ENCODE assay signal across 7 mouse cellular contexts in the genomic region with DNA sequence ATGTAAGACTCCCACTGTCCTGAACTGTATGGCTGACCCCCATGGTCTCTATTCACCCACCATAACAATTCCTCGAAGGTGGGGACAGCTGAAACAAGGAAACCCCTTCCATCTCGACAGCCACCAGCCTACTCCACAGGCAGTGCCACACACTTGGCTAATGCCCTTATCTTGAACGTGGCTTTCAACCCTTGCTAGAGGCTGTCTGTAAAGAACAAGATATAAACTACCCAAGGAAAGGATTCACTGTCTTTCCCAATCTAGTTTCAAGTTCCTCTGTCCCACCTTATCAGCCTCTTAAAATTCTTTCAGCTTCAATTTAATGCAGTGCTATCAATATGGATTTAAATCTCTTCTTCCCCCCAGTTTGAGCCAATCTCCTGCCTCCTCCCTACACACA. TPM values are rescaled to one million over a fixed set of nuclear protein-coding genes. Genes with fewer than 3 reads are reported as not detected.
A peak's percentile ranks its signal among the peaks of the same experiment; 100 is the strongest.
DNase-seq lines count a peak whose midpoint lies in the region; ATAC-seq lines count a peak whose summit lies in the region.

No protein-coding gene starts in this region.

- WGBS in lung, embryonic 15.5 days, result 29% methylated on average over 3 of the region's 3 CpGs
- WGBS in forebrain, embryonic 13.5 days, result 48% methylated on average over 3 of the region's 3 CpGs
- WGBS in limb, embryonic 15.5 days, result 43% methylated on average over 3 of the region's 3 CpGs
- 38% methylated on average over 3 of the region's 3 CpGs for WGBS in stomach, embryonic 14.5 days

- DNase-seq in lung, postnatal 36 days, result no peak
- no peak for DNase-seq in frontal cortex, adult 2 months (ENCODE audit: extremely low spot score in 1 of 2, low spot score in 1 of 2)
- no peak for DNase-seq in layer of hippocampus, adult 8-10 months (ENCODE audit: low spot score in 2 of 2)

- 0 out of 2 replicates have a peak overlapping the region, but pooled peaks have one; percentile 35 for H3K27ac ChIP-seq in lung, embryonic 15.5 days
- H3K27ac ChIP-seq in forebrain, embryonic 13.5 days, result no peak overlapping the region
- H3K27ac ChIP-seq in limb, embryonic 15.5 days, result peak overlapping the region; percentile 24; the same call in 1 of the 2 replicates
- no peak overlapping the region for H3K27ac ChIP-seq in stomach, embryonic 14.5 days (ENCODE audit: low read length)

- no peak for ATAC-seq in lung, embryonic 15.5 days (ENCODE audit: borderline replicate concordance, extremely low read depth, low FRiP score, low TSS enrichment)
- ATAC-seq in forebrain, embryonic 13.5 days, result no peak
- ATAC-seq in limb, embryonic 15.5 days (ENCODE audit: insufficient number of reproducible peaks, low FRiP score, low TSS enrichment, low read depth), result no peak
- no peak for ATAC-seq in stomach, embryonic 14.5 days (ENCODE audit: insufficient number of reproducible peaks, insufficient read depth, low FRiP score, low read depth)

- no peaks in the 10 kb centered on the region for H3K27me3 ChIP-seq in lung, embryonic 15.5 days
- peaks cover 11% of the 10 kb centered on the region; the same call in 1 of the 2 replicates for H3K27me3 ChIP-seq in forebrain, embryonic 13.5 days
- H3K27me3 ChIP-seq in limb, embryonic 15.5 days, result no peaks in the 10 kb centered on the region; the same call in 1 of the 2 replicates
- H3K27me3 ChIP-seq in stomach, embryonic 14.5 days (ENCODE audit: control insufficient read depth, insufficient read depth, low read length), result no peaks in the 10 kb centered on the region

- H3K4me2 ChIP-seq in lung, embryonic 15.5 days, result peak overlapping the region; percentile 94
- peak overlapping the region; percentile 93 for H3K4me2 ChIP-seq in forebrain, embryonic 13.5 days
- peak overlapping the region; percentile 90 for H3K4me2 ChIP-seq in limb, embryonic 15.5 days
- H3K4me2 ChIP-seq in stomach, embryonic 14.5 days (replicated peaks; ENCODE audit: low read depth, low read length), result peak overlapping the region; percentile 93

- H3K36me3 ChIP-seq in lung, embryonic 15.5 days, result peaks cover under 1% of the 10 kb centered on the region
- H3K36me3 ChIP-seq in forebrain, embryonic 13.5 days (ENCODE audit: poor library complexity, severe bottlenecking), result peaks cover under 1% of the 10 kb centered on the region
- H3K36me3 ChIP-seq in limb, embryonic 15.5 days, result peaks cover 12% of the 10 kb centered on the region
- peaks cover 3% of the 10 kb centered on the region; the same call in 1 of the 2 replicates for H3K36me3 ChIP-seq in stomach, embryonic 14.5 days (ENCODE audit: control insufficient read depth, insufficient read depth, low read length)

- H3K4me1 ChIP-seq in lung, embryonic 15.5 days, result peaks cover 30% of the 10 kb centered on the region
- peaks cover 32% of the 10 kb centered on the region for H3K4me1 ChIP-seq in forebrain, embryonic 13.5 days
- H3K4me1 ChIP-seq in limb, embryonic 15.5 days, result peaks cover 38% of the 10 kb centered on the region
- peaks cover 9% of the 10 kb centered on the region; the same call in 1 of the 2 replicates for H3K4me1 ChIP-seq in stomach, embryonic 14.5 days (ENCODE audit: control insufficient read depth, insufficient read depth, low read length)

- H3K9ac ChIP-seq in lung, embryonic 15.5 days, result peak overlapping the region; percentile 55
- H3K9ac ChIP-seq in forebrain, embryonic 13.5 days, result peak overlapping the region; percentile 70
- peak overlapping the region; percentile 33; the same call in 1 of the 2 replicates for H3K9ac ChIP-seq in limb, embryonic 15.5 days
- peak overlapping the region; percentile 26; the same call in 1 of the 2 replicates for H3K9ac ChIP-seq in stomach, embryonic 14.5 days (replicated peaks; ENCODE audit: low read depth, low read length)

- no peaks in the 10 kb centered on the region for H3K9me3 ChIP-seq in lung, embryonic 15.5 days
- no peaks in the 10 kb centered on the region for H3K9me3 ChIP-seq in forebrain, embryonic 13.5 days (replicated peaks)
- no peaks in the 10 kb centered on the region for H3K9me3 ChIP-seq in limb, embryonic 15.5 days
- no peaks in the 10 kb centered on the region for H3K9me3 ChIP-seq in stomach, embryonic 14.5 days (ENCODE audit: control insufficient read depth, low read depth, low read length)

- peak overlapping the region; percentile 68 for H3K4me3 ChIP-seq in lung, embryonic 15.5 days
- H3K4me3 ChIP-seq in forebrain, embryonic 13.5 days, result peak overlapping the region; percentile 61
- peak overlapping the region; percentile 77 for H3K4me3 ChIP-seq in limb, embryonic 15.5 days
- H3K4me3 ChIP-seq in stomach, embryonic 14.5 days (ENCODE audit: low read depth, low read length), result peak overlapping the region; percentile 69

RNA-seq across cellular contexts. Expression of gene Grn, which starts 0.6 kb away (rescaled TPM):
- 168 and 174 TPM in 2 replicates for polyA plus RNA-seq in lung, embryonic 15.5 days (2015; fragmentation: Nextera tagmentation; extraction: Ambion mirVana)
- 49.5 and 53.9 TPM in 2 replicates for polyA plus RNA-seq in forebrain, embryonic 13.5 days (2015; fragmentation: Nextera tagmentation; extraction: Ambion mirVana)
- polyA plus RNA-seq in limb, embryonic 15.5 days (2015; fragmentation: Nextera tagmentation; extraction: Ambion mirVana), result 192 and 215 TPM in 2 replicates
- 112 and 122 TPM in 2 replicates for polyA plus RNA-seq in stomach, embryonic 14.5 days (2014; fragmentation: Nextera tagmentation; extraction: Ambion mirVana)
- 70.9 and 78.2 TPM in 2 replicates for polyA plus RNA-seq in frontal cortex, adult 2 months (2012; rRNA removed)
- 100 to 1,000 TPM in 2 of 4 experiments, 10 to 100 TPM in 2; 61.9 to 191 (median 114) TPM for total RNA-seq in layer of hippocampus, adult 8-10 months (2022)

RNA-seq across cellular contexts. Expression of gene Fam171a2, which starts 17.9 kb away (rescaled TPM):
- polyA plus RNA-seq in lung, embryonic 15.5 days (2015; fragmentation: Nextera tagmentation; extraction: Ambion mirVana), result 4.7 and 6.9 TPM in 2 replicates
- polyA plus RNA-seq in forebrain, embryonic 13.5 days (2015; fragmentation: Nextera tagmentation; extraction: Ambion mirVana), result 8.5 and 9.3 TPM in 2 replicates
- polyA plus RNA-seq in limb, embryonic 15.5 days (2015; fragmentation: Nextera tagmentation; extraction: Ambion mirVana), result 4.9 and 5.7 TPM in 2 replicates
- 7.1 and 8.0 TPM in 2 replicates for polyA plus RNA-seq in stomach, embryonic 14.5 days (2014; fragmentation: Nextera tagmentation; extraction: Ambion mirVana)
- 69.6 and 70.0 TPM in 2 replicates for polyA plus RNA-seq in frontal cortex, adult 2 months (2012; rRNA removed)
- 10 to 100 TPM; 77.6 to 94.7 (median 85.7) TPM for total RNA-seq in layer of hippocampus, adult 8-10 months (2022)

RNA-seq across cellular contexts. Expression of gene Slc25a39, which starts 21.8 kb away (rescaled TPM):
- 240 and 247 TPM in 2 replicates for polyA plus RNA-seq in lung, embryonic 15.5 days (2015; fragmentation: Nextera tagmentation; extraction: Ambion mirVana)
- polyA plus RNA-seq in forebrain, embryonic 13.5 days (2015; fragmentation: Nextera tagmentation; extraction: Ambion mirVana), result 157 and 159 TPM in 2 replicates
- polyA plus RNA-seq in limb, embryonic 15.5 days (2015; fragmentation: Nextera tagmentation; extraction: Ambion mirVana), result 184 and 195 TPM in 2 replicates
- 215 and 216 TPM in 2 replicates for polyA plus RNA-seq in stomach, embryonic 14.5 days (2014; fragmentation: Nextera tagmentation; extraction: Ambion mirVana)
- polyA plus RNA-seq in frontal cortex, adult 2 months (2012; rRNA removed), result 82.9 and 90.8 TPM in 2 replicates
- total RNA-seq in layer of hippocampus, adult 8-10 months (2022), result 10 to 100 TPM; 62.0 to 72.4 (median 64.6) TPM

RNA-seq across cellular contexts. Expression of gene Rundc3a, which starts 36.3 kb away (rescaled TPM):
- polyA plus RNA-seq in lung, embryonic 15.5 days (2015; fragmentation: Nextera tagmentation; extraction: Ambion mirVana), result 1.6 and 2.0 TPM in 2 replicates
- 93.9 and 94.8 TPM in 2 replicates for polyA plus RNA-seq in forebrain, embryonic 13.5 days (2015; fragmentation: Nextera tagmentation; extraction: Ambion mirVana)
- 1.2 and 1.6 TPM in 2 replicates for polyA plus RNA-seq in limb, embryonic 15.5 days (2015; fragmentation: Nextera tagmentation; extraction: Ambion mirVana)
- polyA plus RNA-seq in stomach, embryonic 14.5 days (2014; fragmentation: Nextera tagmentation; extraction: Ambion mirVana), result 7.9 and 9.7 TPM in 2 replicates
- polyA plus RNA-seq in frontal cortex, adult 2 months (2012; rRNA removed), result 538 and 540 TPM in 2 replicates
- 100 to 1,000 TPM; 420 to 453 (median 428) TPM for total RNA-seq in layer of hippocampus, adult 8-10 months (2022)

RNA-seq across cellular contexts. Expression of gene Itga2b, which starts 40.4 kb away (rescaled TPM):
- 8.9 and 9.3 TPM in 2 replicates for polyA plus RNA-seq in lung, embryonic 15.5 days (2015; fragmentation: Nextera tagmentation; extraction: Ambion mirVana)
- 2.9 and 3.8 TPM in 2 replicates for polyA plus RNA-seq in forebrain, embryonic 13.5 days (2015; fragmentation: Nextera tagmentation; extraction: Ambion mirVana)
- polyA plus RNA-seq in limb, embryonic 15.5 days (2015; fragmentation: Nextera tagmentation; extraction: Ambion mirVana), result 6.6 and 6.9 TPM in 2 replicates
- polyA plus RNA-seq in stomach, embryonic 14.5 days (2014; fragmentation: Nextera tagmentation; extraction: Ambion mirVana), result 6.4 and 7.5 TPM in 2 replicates
- polyA plus RNA-seq in frontal cortex, adult 2 months (2012; rRNA removed), result 4.5 and 5.3 TPM in 2 replicates
- total RNA-seq in layer of hippocampus, adult 8-10 months (2022), result 1 to 10 TPM; 1.1 to 3.2 (median 2.7) TPM

Comparison
In these comparisons a context has a peak if more than half of its experiments do, and no peak if none do; other contexts are left out.
1. H3K27ac ChIP-seq: peak in lung, embryonic 15.5 days (single experiment) and limb, embryonic 15.5 days (single experiment); none in forebrain, embryonic 13.5 days (single experiment) and stomach, embryonic 14.5 days (single experiment).
2. Peak in every context shown above with its lines, with median percentiles within 50 percentile points of each other: H3K4me2 ChIP-seq, H3K4me3 ChIP-seq and H3K9ac ChIP-seq.